ENCODE assay signal across 9 mouse cellular contexts in genomic region chr17:12740317-12740716, GRCm38 (mm10). TPM values are rescaled to one million over a fixed set of nuclear protein-coding genes. Genes with fewer than 3 reads are reported as not detected.
A peak's percentile ranks its signal among the peaks of the same experiment; 100 is the strongest.
DNase-seq lines count a peak whose midpoint lies in the region; ATAC-seq and TF ChIP-seq lines count a peak whose summit lies in the region.
"Had no signal": no experiment of that assay in that cellular context is flagged by ENCODE, and none has a peak within 500 bp of the region (broad histone marks: within the 10 kb centered on the region; RNA-seq: fewer than 3 reads in every experiment).

No protein-coding gene starts in this region.

- H3K36me3 ChIP-seq in limb, embryonic 15.5 days = peaks cover 84% of the 10 kb centered on the region
- H3K36me3 ChIP-seq in stomach, postnatal 0 days (ENCODE audit: control insufficient read depth, insufficient read depth, low read length) = peaks cover 3% of the 10 kb centered on the region
- peaks cover 93% of the 10 kb centered on the region for H3K36me3 ChIP-seq in hindbrain, embryonic 13.5 days
- peaks cover 91% of the 10 kb centered on the region for H3K36me3 ChIP-seq in forebrain, embryonic 13.5 days (ENCODE audit: poor library complexity, severe bottlenecking)

- no peak for TF ChIP-seq POLR2A in embryonic fibroblast, embryonic 13.5 days (IDR thresholded peaks at IDR 0.05; ENCODE audit: low read depth, low read length)

- 42% methylated on average over 2 of the region's 2 CpGs for WGBS in limb, embryonic 15.5 days
- 33% methylated on average over 2 of the region's 2 CpGs for WGBS in stomach, postnatal 0 days
- 76% methylated on average over 2 of the region's 2 CpGs for WGBS in hindbrain, embryonic 13.5 days
- WGBS in forebrain, embryonic 13.5 days = 72% methylated on average over 2 of the region's 2 CpGs

- no peaks in the 10 kb centered on the region for H3K27me3 ChIP-seq in limb, embryonic 15.5 days
- H3K27me3 ChIP-seq in stomach, postnatal 0 days (ENCODE audit: control insufficient read depth, insufficient read depth, low read length) = no peaks in the 10 kb centered on the region
- no peaks in the 10 kb centered on the region for H3K27me3 ChIP-seq in hindbrain, embryonic 13.5 days
- H3K27me3 ChIP-seq in forebrain, embryonic 13.5 days = no peaks in the 10 kb centered on the region

- peaks cover 13% of the 10 kb centered on the region for H3K4me1 ChIP-seq in embryonic fibroblast, embryonic 13.5 days (ENCODE audit: control insufficient read depth, insufficient read depth, low read length)
- peaks cover 52% of the 10 kb centered on the region for H3K4me1 ChIP-seq in limb, embryonic 15.5 days
- peaks cover 2% of the 10 kb centered on the region; the same call in 1 of the 2 replicates for H3K4me1 ChIP-seq in stomach, postnatal 0 days (replicated peaks; ENCODE audit: control insufficient read depth, insufficient read depth)
- 0 out of 2 replicates have a peak, but pooled peaks cover 12% of the 10 kb centered on the region for H3K4me1 ChIP-seq in hindbrain, embryonic 13.5 days (replicated peaks)
- H3K4me1 ChIP-seq in forebrain, embryonic 13.5 days = peaks cover 11% of the 10 kb centered on the region; the same call in 1 of the 2 replicates

- peak; percentile 44 to 57 for DNase-seq in lung, adult 18-20 months
- DNase-seq in lung, postnatal 4 days = no peak
- peak; percentile 60 for DNase-seq in stomach, postnatal 0 days (ENCODE audit: low spot score)
- no peak for DNase-seq in cerebellum, postnatal 25 days

- no peak for ATAC-seq in limb, embryonic 15.5 days (ENCODE audit: insufficient number of reproducible peaks, low FRiP score, low TSS enrichment, low read depth)
- peak; percentile 65 for ATAC-seq in stomach, postnatal 0 days (ENCODE audit: low FRiP score, low TSS enrichment)
- no peak for ATAC-seq in hindbrain, embryonic 13.5 days (ENCODE audit: low FRiP score)
- ATAC-seq in forebrain, embryonic 13.5 days = no peak

- no peak overlapping the region for H3K4me3 ChIP-seq in embryonic fibroblast, embryonic 13.5 days (ENCODE audit: insufficient read depth, low read length)
- no peak overlapping the region for H3K4me3 ChIP-seq in limb, embryonic 15.5 days
- no peak overlapping the region for H3K4me3 ChIP-seq in stomach, postnatal 0 days (ENCODE audit: low read depth, low read length)
- H3K4me3 ChIP-seq in hindbrain, embryonic 13.5 days = no peak overlapping the region
- H3K4me3 ChIP-seq in forebrain, embryonic 13.5 days = no peak overlapping the region

- no peak overlapping the region for H3K9ac ChIP-seq in limb, embryonic 15.5 days
- no peak overlapping the region for H3K9ac ChIP-seq in stomach, postnatal 0 days (ENCODE audit: low read length)
- H3K9ac ChIP-seq in hindbrain, embryonic 13.5 days = no peak overlapping the region
- no peak overlapping the region for H3K9ac ChIP-seq in forebrain, embryonic 13.5 days

- no peak for TF ChIP-seq EP300 in stomach, postnatal 0 days (optimal IDR thresholded peaks at IDR 0.05)

- H3K27ac ChIP-seq in embryonic fibroblast, embryonic 13.5 days (ENCODE audit: insufficient read depth, low read length) = peak overlapping the region; percentile 64
- peak overlapping the region; percentile 92 for H3K27ac ChIP-seq in limb, embryonic 15.5 days
- H3K27ac ChIP-seq in stomach, postnatal 0 days (replicated peaks) = peak overlapping the region; percentile 53
- H3K27ac ChIP-seq in hindbrain, embryonic 13.5 days = no peak overlapping the region
- no peak overlapping the region for H3K27ac ChIP-seq in forebrain, embryonic 13.5 days
- H3K27ac ChIP-seq: macrophage had no signal

- H3K4me2 ChIP-seq in limb, embryonic 15.5 days = no peak overlapping the region
- H3K4me2 ChIP-seq in stomach, postnatal 0 days (replicated peaks; ENCODE audit: low read depth) = no peak overlapping the region
- no peak overlapping the region for H3K4me2 ChIP-seq in hindbrain, embryonic 13.5 days
- no peak overlapping the region for H3K4me2 ChIP-seq in forebrain, embryonic 13.5 days

- peaks cover 18% of the 10 kb centered on the region for H3K9me3 ChIP-seq in limb, embryonic 15.5 days
- H3K9me3 ChIP-seq in stomach, postnatal 0 days (ENCODE audit: control insufficient read depth, low read length) = no peaks in the 10 kb centered on the region
- peaks cover 22% of the 10 kb centered on the region; the same call in 1 of the 2 replicates for H3K9me3 ChIP-seq in hindbrain, embryonic 13.5 days
- peaks cover 29% of the 10 kb centered on the region for H3K9me3 ChIP-seq in forebrain, embryonic 13.5 days (replicated peaks)

- no peak for TF ChIP-seq CTCF in embryonic fibroblast, embryonic 13.5 days (IDR thresholded peaks at IDR 0.05; ENCODE audit: borderline replicate concordance, insufficient read depth, low read length)
- TF ChIP-seq CTCF in stomach, postnatal 0 days (IDR thresholded peaks at IDR 0.05; ENCODE audit: low read depth) = no peak

RNA-seq across cellular contexts. Expression of gene Igf2r, which starts 29.1 kb away (rescaled TPM):
- polyA plus RNA-seq in embryonic fibroblast, embryonic 13.5 days (2011; ENCODE audit: insufficient read length, low read depth, missing spikeins) = 246 and 249 TPM in 2 replicates
- polyA plus RNA-seq in limb, embryonic 15.5 days (2015; fragmentation: Nextera tagmentation; extraction: Ambion mirVana) = 45.0 TPM in 2 replicates
- 9.4 and 9.6 TPM in 2 replicates for polyA plus RNA-seq in stomach, postnatal 0 days (2015; fragmentation: Nextera tagmentation; extraction: Ambion mirVana)
- 12.3 and 12.5 TPM in 2 replicates for polyA plus RNA-seq in hindbrain, embryonic 13.5 days (2015; fragmentation: Nextera tagmentation; extraction: Ambion mirVana)
- polyA plus RNA-seq in forebrain, embryonic 13.5 days (2015; fragmentation: Nextera tagmentation; extraction: Ambion mirVana) = 10.5 and 11.7 TPM in 2 replicates

Comparison
In these comparisons a context has a peak if more than half of its experiments do, and no peak if none do; other contexts are left out.
1. DNase-seq: peak in lung, adult 18-20 months (2 of 2) and stomach, postnatal 0 days (single experiment); none in lung, postnatal 4 days (0 of 2) and cerebellum, postnatal 25 days (0 of 2).
2. H3K27ac ChIP-seq: peak in embryonic fibroblast, embryonic 13.5 days (single experiment), limb, embryonic 15.5 days (single experiment) and stomach, postnatal 0 days (single experiment); none in hindbrain, embryonic 13.5 days (single experiment) and forebrain, embryonic 13.5 days (single experiment).